Mouse (Mus musculus) liver, embryonic 14.5 days (tissue): ENCODE measurements around the gene BC051019. TPM values are rescaled to one million over a fixed set of nuclear protein-coding genes. Genes with fewer than 3 reads are reported as not detected.

Source experiments
- ATAC-seq: fragments of 200-750 bp; cut with Nextera tagmentation; 2 replicates; pipeline ENCODE4 v1.8.0; 2017; ENCODE audit warnings: moderate number of reproducible peaks, mild to moderate bottlenecking, moderate library complexity; ENCODE audit not compliant: insufficient read depth
- DNase-seq, 3 experiments: peaks; one replicate each; pipeline ENCODE4 v3.0.0-alpha.2; 2012 to 2013; ENCODE audit warnings: low read depth in 3 of 3, low spot score in 3 of 3
- H3K27ac ChIP-seq: fragments of 300-500 bp; sonication (generic); 2 replicates; pipeline ENCODE4 v1.5.1; 2014; ENCODE audit warnings: moderate library complexity, mild to moderate bottlenecking, control low read depth, inconsistent platforms
- H3K27me3 ChIP-seq: fragments of 300-500 bp; sonication (generic); 2 replicates; pipeline ENCODE4 v1.6.1; 2014; ENCODE audit warnings: mild to moderate bottlenecking, low read length, moderate library complexity; ENCODE audit not compliant: control insufficient read depth, insufficient read depth
- H3K36me3 ChIP-seq: fragments of 300-500 bp; sonication (generic); replicated peaks from 2 replicates; pipeline ENCODE4 v1.6.1; 2014; ENCODE audit warnings: low read depth; ENCODE audit not compliant: control insufficient read depth, insufficient read depth
- H3K4me1 ChIP-seq, 2 experiments: fragments of 200-500 bp in 1 of 2; fragments of 300-500 bp in 1 of 2; sonication (generic) in 1 of 2; replicated peaks; 2 replicates each; pipeline ENCODE4 v1.6.1; 2012 to 2014; ENCODE audit warnings: antibody characterized with exemption in 1 of 2, inconsistent platforms in 1 of 2, low read length in 1 of 2; ENCODE audit not compliant: control insufficient read depth in 2 of 2, insufficient read depth in 2 of 2
- H3K4me2 ChIP-seq: fragments of 300-500 bp; sonication (generic); 2 replicates; pipeline ENCODE4 v1.6.1; 2014; ENCODE audit warnings: low read depth, mild to moderate bottlenecking, control low read depth, moderate library complexity
- H3K4me3 ChIP-seq, 2 experiments: fragments of 200-500 bp in 1 of 2; fragments of 300-500 bp in 1 of 2; sonication (generic) in 1 of 2; 2 replicates each; pipeline ENCODE4 v1.5.1; 2012 to 2014; ENCODE audit warnings: low read depth in 2 of 2, low read length in 2 of 2, mild to moderate bottlenecking in 2 of 2, control low read depth in 1 of 2, inconsistent platforms in 1 of 2, moderate library complexity in 1 of 2; ENCODE audit not compliant: insufficient read depth in 1 of 2
- H3K9ac ChIP-seq: fragments of 300-500 bp; sonication (generic); replicated peaks from 2 replicates; pipeline ENCODE4 v1.6.1; 2014; ENCODE audit warnings: mild to moderate bottlenecking, control low read depth, moderate library complexity
- H3K9me3 ChIP-seq: fragments of 300-500 bp; sonication (generic); 2 replicates; pipeline ENCODE4 v1.6.1; 2016; ENCODE audit warnings: low read length, mixed read lengths; ENCODE audit not compliant: control insufficient read depth
- CTCF ChIP-seq: IDR thresholded peaks from 2 replicates; pipeline ENCODE4 v1.5.1; 2016; ENCODE audit warnings: antibody characterized with exemption, low read depth, control low read depth
- EP300 ChIP-seq: IDR thresholded peaks from 2 replicates; pipeline ENCODE4 v1.6.1; 2016; ENCODE audit warnings: antibody characterized with exemption, low read depth
- WGBS: fragments of 180-500 bp; shearing (Covaris S2); extraction: QIAGEN DNeasy Blood & Tissue Kit; methylation state at CpG from one replicate; pipeline ENCODE4 v1.1.7; 2014; ENCODE audit not compliant: insufficient replicate concordance; 5-methylcytosine and 5-hydroxymethylcytosine counted together
- polyA plus RNA-seq, 2 experiments: library from polyadenylated mRNA; depleted of rRNA in 1 of 2; stranded (reverse) in 1 of 2; unstranded in 1 of 2; fragments of >200 nt; fragmentation: Nextera tagmentation in 1 of 2; extraction: Ambion mirVana in 1 of 2; gene quantifications; 2 replicates each; pipeline versions ENCODE4 v1.2.1 to v1.2.3; 2012 to 2014

BC051019 gene
- polyA plus RNA-seq, 2 experiments, result 0.07 to 0.19 TPM

DNA sequence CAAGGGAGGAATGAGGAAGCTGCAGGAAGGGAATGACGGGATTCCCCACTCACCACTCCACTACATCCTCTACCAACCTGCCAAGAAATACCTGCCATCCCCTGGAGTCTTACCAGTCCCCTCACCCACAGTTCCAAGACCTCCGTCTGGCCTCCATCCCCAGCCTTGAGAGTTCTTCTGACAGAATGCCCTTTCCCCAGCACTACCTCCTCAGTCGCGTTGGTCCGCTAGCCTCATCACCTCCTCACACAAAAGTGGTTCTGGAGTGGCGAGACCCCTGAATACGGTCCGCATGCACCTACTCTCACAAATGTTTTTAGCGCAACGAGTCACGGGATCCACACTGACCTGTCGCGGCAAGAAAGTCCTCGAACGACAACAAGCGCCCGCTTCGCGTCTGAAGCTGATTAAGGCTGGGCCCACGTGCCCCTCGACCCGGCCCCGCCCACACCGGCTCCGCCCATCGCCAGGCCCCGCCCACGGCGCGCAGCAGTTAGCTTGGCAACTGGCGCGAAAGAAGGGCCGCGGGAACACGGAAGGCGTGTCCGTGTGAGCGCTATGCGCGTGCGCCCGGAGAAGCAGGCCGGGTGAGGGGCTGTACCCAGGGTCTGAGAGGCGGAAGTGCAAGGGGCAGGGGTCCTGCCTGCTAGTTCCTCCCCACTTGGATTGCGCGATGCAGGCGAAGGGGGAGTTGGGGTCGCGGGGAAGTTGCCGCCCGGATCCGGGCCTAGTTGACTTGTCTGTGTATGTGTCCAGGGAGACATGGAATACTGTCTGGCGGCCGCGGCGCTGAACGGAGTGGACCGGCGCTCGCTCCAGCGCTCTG is 20.2 kb downstream of the BC051019 start, which contains the start of the genes St5 and Akip1:
TSS of gene St5 (minus strand) at position 416 of the 826 bp plus-strand sequence.
TSS of gene Akip1 (plus strand) at position 501 of the 826 bp plus-strand sequence.
- peaks cover 6% of the 10 kb centered on the region for H3K36me3 ChIP-seq
- peak within 1 kb of the TSS; percentile 69 for H3K27ac ChIP-seq
- H3K27me3 ChIP-seq, result no peaks in the 10 kb centered on the region
- H3K4me3 ChIP-seq, result peak within 1 kb of the TSS; percentile 76 to 83
- under 1% methylated on average over 59 of the region's 61 CpGs for WGBS
- peak within 1 kb of the TSS; percentile 89 for H3K9ac ChIP-seq
- ATAC-seq (peak; percentile 92), DNase-seq (peak; percentile 86 to 89 (median 88))
- peaks cover 16 to 26% of the 10 kb centered on the region in 2 experiments for H3K4me1 ChIP-seq
- peak within 1 kb of the TSS; percentile 92 for H3K4me2 ChIP-seq
- TF ChIP-seq EP300 (no peak), CTCF (no peak)
- no peaks in the 10 kb centered on the region for H3K9me3 ChIP-seq

GRCm38 (mm10) chr7:109702721-109703120 is 20.9 kb downstream of the BC051019 start:
- no peak for TF ChIP-seq CTCF
- no peak for TF ChIP-seq EP300
- WGBS, result 60% methylated on average over 4 of the region's 4 CpGs
- ATAC-seq (no peak), DNase-seq (no peak)
- Histone ChIP-seq H3K4me3 (no peak overlapping the region; a peak in 1 of 4 replicates), H3K27ac (no peak overlapping the region), H3K36me3 (no peaks in the 10 kb centered on the region; the same call in none of the 2 replicates), H3K9me3 (no peaks in the 10 kb centered on the region), H3K4me1 (peaks cover 16 to 26% of the 10 kb centered on the region in 2 experiments), H3K27me3 (no peaks in the 10 kb centered on the region), H3K4me2 (peak overlapping the region; percentile 92), H3K9ac (no peak overlapping the region)

DNA sequence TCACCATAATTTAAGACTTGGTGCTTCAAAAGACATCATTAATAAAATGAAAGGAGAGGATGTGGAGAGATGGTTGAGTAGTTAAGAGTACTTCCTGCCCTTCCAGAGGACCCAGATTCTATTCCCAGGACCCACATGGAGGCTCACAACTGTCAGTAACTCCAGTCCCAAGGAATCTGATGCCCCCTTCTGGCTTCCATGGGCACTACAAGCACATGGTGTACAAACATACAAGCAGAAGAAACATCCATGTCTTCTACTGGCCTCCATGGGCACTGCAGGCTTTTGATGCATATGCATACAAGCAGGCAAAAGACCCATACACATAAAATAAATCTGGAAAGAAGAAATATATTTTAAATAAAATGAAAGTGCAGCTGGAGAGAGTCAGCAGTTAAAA is 23.4 kb downstream of the BC051019 start:
- no peaks in the 10 kb centered on the region for H3K27me3 ChIP-seq
- no peaks in the 10 kb centered on the region for H3K36me3 ChIP-seq
- DNase-seq (no peak), ATAC-seq (no peak)
- H3K4me1 ChIP-seq, result peaks cover 16 to 20% of the 10 kb centered on the region in 2 experiments
- H3K4me3 ChIP-seq, result no peak overlapping the region
- H3K4me2 ChIP-seq, result no peak overlapping the region
- no peaks in the 10 kb centered on the region for H3K9me3 ChIP-seq
- no peak overlapping the region for H3K9ac ChIP-seq
- H3K27ac ChIP-seq, result no peak overlapping the region
- no peak for TF ChIP-seq EP300
- TF ChIP-seq CTCF, result peak; percentile 50

- H3K27ac ChIP-seq, result no peak overlapping the region
- H3K27me3 ChIP-seq, result no peaks in the 10 kb centered on the region
- no peak for DNase-seq
- H3K9me3 ChIP-seq, result no peaks in the 10 kb centered on the region
- H3K4me2 ChIP-seq, result no peak overlapping the region
- WGBS, result 82% methylated on average over 10 of the region's 10 CpGs
- no peak overlapping the region for H3K4me3 ChIP-seq
- no peaks in the 10 kb centered on the region; a peak in 1 of 4 replicates for H3K4me1 ChIP-seq
- no peak overlapping the region for H3K9ac ChIP-seq
- no peak for ATAC-seq
- no peak for TF ChIP-seq EP300
- TF ChIP-seq CTCF, result no peak
- no peaks in the 10 kb centered on the region for H3K36me3 ChIP-seq
These were observed 28.3 kb downstream of the BC051019 start for GRCm38 (mm10) chr7:109695339-109695726.

- DNase-seq (no peak), ATAC-seq (no peak)
- H3K9me3 ChIP-seq, result no peaks in the 10 kb centered on the region
- H3K4me1 ChIP-seq, result no peaks in the 10 kb centered on the region; a peak in 1 of 4 replicates
- H3K36me3 ChIP-seq, result no peaks in the 10 kb centered on the region
- H3K4me3 ChIP-seq, result no peak overlapping the region
- no peak overlapping the region for H3K4me2 ChIP-seq
- no peak overlapping the region for H3K9ac ChIP-seq
- WGBS, result 64% methylated on average over 13 of the region's 13 CpGs
- H3K27ac ChIP-seq, result no peak overlapping the region
- H3K27me3 ChIP-seq, result no peaks in the 10 kb centered on the region
- TF ChIP-seq EP300 (no peak), CTCF (no peak)
These were observed 28.9 kb downstream of the BC051019 start for GRCm38 (mm10) chr7:109694576-109695338.
